Mouse (Mus musculus) thymus, postnatal 36 days (tissue): ENCODE data around the gene Pard6b.

Experiments used
- DNase-seq, 2 experiments: peaks; one replicate each; pipeline ENCODE4 v3.0.0; 2022; ENCODE audit warnings: mixed read lengths in 2 of 2

Pard6b gene

GRCm38 (mm10) chr2:168063712-168064111, 17.1 kb upstream of the Pard6b start:
- no peak for DNase-seq

DNA sequence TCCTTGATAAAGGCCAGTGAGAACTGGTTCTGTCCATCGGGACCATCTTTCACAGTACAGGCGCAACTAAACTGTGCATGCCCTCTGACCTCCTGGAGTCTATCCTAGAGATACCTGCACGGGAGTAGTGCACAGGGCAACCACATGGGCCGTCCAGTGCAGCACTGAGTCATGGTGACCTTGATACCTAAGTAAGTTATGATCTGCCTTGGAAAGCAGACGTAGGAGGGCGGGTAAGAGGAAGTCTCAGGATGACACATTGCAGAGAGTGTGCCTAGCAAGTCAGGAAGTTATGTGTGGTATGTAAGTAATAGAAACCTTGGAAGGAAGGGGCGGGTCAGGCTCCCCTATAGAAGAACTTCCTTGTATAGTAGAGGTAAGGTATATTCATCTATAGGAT, 15.3 kb upstream of the Pard6b start:
- no peak for DNase-seq

GRCm38 (mm10) chr2:168066783-168067182, 14.0 kb upstream of the Pard6b start:
- DNase-seq = no peak

- no peak for DNase-seq
These were observed 10.4 kb upstream of the Pard6b start for GRCm38 (mm10) chr2:168070425-168070824.

GRCm38 (mm10) chr2:168072436-168073131, 8.2 kb upstream of the Pard6b start:
- DNase-seq = no peak

- no peak for DNase-seq
These were observed 7.1 kb upstream of the Pard6b start for GRCm38 (mm10) chr2:168073722-168074121.

GRCm38 (mm10) chr2:168074457-168074856, 6.3 kb upstream of the Pard6b start:
- DNase-seq = no peak

DNA sequence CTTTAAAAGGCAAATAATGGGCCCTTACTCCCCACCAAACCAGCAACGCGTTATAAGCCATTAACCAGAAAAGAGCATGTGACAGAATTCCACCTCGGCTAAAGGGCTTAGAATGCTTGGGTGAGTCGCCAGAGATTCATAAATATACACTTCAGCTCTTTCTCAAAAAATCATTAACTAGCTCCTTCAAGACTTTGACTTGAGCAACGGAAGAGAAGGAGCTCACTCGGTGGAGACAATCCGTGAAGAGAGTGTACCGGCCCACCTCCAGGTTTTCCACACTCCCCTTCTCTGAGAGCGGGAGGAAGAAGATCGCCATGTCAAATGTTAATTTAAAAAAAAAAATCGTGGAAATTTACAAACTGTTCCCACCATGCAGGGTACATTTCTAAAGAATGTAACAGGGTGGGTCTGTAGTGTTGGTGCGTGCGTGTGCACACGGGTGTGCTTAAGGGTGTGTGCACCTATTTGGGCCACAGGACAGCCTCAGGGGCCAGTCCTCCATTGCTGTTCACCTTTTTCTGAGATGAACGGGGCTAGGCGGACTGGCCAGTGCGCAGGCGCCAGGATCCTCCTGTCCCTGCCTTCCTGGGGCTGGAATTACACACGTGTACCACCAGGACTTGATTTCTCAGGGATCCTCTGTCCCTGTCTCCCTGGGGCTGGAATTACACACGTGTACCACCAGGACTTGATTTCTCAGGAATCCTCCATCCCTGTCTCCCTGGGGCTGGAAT, 3.8 kb upstream of the Pard6b start:
- DNase-seq = no peak

- no peak for DNase-seq
These were observed 2.5 kb upstream of the Pard6b start for GRCm38 (mm10) chr2:168078107-168078830.

GRCm38 (mm10) chr2:168081299-168081932, 612 bp downstream of the Pard6b start:
- no peak for DNase-seq

DNA sequence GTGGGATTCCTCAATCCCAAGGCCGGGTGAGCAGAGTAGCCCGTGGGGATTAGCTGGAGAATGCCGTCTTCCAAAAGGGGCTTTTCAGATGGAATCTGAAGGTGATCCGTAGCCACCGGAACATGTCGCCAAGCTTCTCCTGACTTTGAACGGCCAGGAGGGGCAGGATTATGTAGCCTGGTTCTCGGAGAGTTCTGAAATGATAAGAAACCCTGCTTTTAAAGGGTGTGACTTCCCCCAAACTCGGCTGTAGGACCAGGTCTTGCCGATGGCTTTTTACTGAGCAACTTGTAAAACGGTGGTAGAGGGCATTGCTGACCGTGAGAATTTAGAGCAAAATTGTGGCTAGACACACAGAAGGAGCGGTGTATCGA, 1.1 kb downstream of the Pard6b start:
- DNase-seq = no peak

- no peak for DNase-seq
These were observed 2.8 kb downstream of the Pard6b start for GRCm38 (mm10) chr2:168083593-168083992.

DNA sequence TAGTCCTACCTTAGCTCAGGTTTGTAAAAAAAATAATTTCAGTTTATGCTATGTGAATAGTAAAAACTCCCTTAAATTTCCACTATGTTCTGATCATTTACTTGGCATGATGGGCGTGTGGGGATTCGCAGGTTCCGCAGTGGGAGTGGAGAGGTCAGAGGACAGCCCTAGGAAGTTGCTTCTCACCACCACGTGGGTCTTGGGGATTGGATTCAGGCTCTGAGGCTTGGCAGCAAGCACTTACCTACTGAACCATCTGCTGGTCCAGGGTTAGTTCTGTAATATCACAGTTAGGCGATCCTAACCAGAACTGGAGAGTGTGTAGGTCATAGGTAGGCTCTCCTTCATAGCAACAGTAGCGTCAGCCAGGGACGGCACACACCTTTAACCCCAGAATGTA, 3.4 kb downstream of the Pard6b start:
- DNase-seq = no peak

GRCm38 (mm10) chr2:168085621-168086265, 4.9 kb downstream of the Pard6b start:
- DNase-seq = no peak

DNA sequence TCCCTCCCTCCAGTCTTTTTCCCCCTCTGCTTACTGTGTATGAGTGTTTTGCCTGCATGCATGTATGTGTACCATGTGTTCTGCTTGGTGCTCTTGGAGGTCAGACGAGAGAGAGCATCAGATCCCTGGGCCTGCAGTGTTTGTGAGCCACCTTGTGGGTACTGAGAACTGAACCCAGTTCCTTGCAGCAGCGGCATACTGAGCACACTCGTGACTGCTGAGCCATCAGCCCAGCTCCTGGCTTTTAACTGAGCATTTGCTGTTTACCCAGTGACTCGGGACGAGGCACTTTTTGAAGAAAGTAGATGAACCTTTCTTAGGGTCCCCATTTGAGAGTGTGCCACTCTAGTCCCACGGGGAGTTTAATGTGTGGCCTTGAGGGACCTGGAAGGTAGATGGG, 5.5 kb downstream of the Pard6b start:
- no peak for DNase-seq

DNA sequence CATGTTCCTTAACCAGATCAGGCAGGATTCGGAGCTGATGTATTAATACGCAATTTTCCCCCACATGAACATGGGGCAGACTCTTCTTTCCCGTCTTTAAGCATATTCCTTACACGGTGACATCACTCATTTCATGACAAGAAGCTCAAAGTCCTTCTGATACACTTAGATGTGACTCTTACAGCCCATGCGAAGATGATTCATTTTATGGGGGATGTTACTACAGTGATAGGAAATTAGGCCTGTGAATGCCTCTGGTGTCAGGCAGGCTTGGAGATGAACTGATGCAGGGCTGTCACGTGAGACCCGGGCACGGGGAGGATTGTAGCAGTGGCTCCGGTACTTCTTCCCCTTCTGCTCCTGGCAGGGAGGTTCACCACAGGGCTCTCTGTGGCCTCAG, 6.0 kb downstream of the Pard6b start:
- no peak for DNase-seq

GRCm38 (mm10) chr2:168091560-168091959, 10.8 kb downstream of the Pard6b start:
- no peak for DNase-seq

GRCm38 (mm10) chr2:168093077-168093476, 12.3 kb downstream of the Pard6b start:
- no peak for DNase-seq

- DNase-seq = no peak
These were observed 14.3 kb downstream of the Pard6b start for GRCm38 (mm10) chr2:168095077-168095476.

DNA sequence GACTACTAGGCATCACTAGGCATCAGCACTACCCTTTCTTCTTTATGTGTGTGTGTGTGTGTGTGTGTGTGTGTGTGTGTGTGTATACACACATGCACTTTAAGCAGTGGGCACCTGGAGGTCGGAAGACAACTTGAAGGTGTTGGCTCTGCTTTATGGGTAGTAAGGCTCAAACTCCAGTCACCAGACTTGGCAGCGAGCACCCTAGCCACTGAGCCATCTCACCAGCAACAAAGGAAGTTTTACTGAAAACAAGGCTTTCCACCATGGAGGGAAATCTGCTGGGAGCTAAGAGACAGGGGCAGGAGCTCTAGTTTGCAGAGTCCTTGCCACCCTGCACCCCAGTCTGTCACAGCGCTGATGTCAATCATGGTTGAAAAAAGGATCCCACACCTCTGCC, 15.7 kb downstream of the Pard6b start:
- DNase-seq = no peak

GRCm38 (mm10) chr2:168098040-168098439, 17.2 kb downstream of the Pard6b start:
- peak; percentile 33 to 39 for DNase-seq

DNA sequence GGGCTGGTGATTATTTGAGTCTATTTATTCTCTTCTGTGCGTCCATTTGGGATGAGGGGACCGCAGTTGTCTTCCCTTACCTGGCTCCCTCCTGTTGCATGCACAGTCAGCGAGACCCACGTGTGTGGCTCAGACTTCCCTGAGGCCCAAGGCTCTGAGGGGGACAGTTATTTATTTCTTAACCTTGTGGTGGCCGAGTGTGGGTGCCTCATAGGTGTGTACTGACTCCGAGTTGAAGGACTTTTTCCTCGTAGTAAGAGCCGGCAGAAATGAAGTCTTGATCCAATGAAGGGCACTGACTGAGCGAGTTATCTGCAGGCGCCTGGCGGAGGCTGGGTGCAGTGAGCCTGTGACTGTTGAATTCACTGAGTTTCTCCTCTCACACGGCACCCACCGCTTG, 19.2 kb downstream of the Pard6b start:
- no peak for DNase-seq

GRCm38 (mm10) chr2:168101805-168102204, 21.0 kb downstream of the Pard6b start:
- no peak for DNase-seq
